ENCODE assay signal across 8 mouse cellular contexts in the genomic region with DNA sequence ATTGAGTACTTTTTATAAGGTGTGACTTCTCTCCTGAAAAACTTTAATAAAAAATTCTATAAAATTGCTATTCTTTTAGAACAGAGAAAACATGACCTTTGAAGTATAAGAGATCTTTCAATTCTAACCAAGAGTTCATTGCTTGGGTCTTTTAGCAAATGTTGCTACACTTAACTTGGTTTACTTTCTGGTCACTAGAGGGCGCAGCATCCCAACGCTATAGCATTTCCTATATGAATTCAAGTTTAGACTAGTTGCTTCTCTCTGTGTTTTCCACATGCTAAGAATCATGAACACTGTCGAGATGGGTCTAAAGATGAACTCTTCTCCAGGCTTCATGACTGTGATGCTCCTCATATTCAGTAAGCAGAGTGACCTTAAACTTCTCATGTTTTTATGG.
A peak's percentile ranks its signal among the peaks of the same experiment; 100 is the strongest.
DNase-seq lines count a peak whose midpoint lies in the region; ATAC-seq and TF ChIP-seq lines count a peak whose summit lies in the region.
"Not testable (repeated sequence)": the region's sequence is repeated elsewhere in the genome, so short reads cannot be mapped to it uniquely, and the experiment has no call there.

No protein-coding gene starts in this region.

- not testable (repeated sequence) for TF ChIP-seq POLR2A in limb, embryonic 14.5 days (IDR thresholded peaks at IDR 0.05; ENCODE audit: borderline replicate concordance, extremely low read depth, insufficient read depth, insufficient read length)

- not testable (repeated sequence) for H3K4me3 ChIP-seq in intestine, postnatal 0 days (ENCODE audit: low read depth, low read length); limb, embryonic 14.5 days (replicated peaks; ENCODE audit: low read length)

- 5% methylated on average over 3 of the region's 3 CpGs for WGBS in intestine, postnatal 0 days
- WGBS in limb, embryonic 14.5 days, result 2% methylated on average over 2 of the region's 3 CpGs

- peak; percentile 63 for TF ChIP-seq CTCF in intestine, postnatal 0 days (IDR thresholded peaks at IDR 0.05; ENCODE audit: low read depth)

- not testable (repeated sequence) for H3K36me3 ChIP-seq in intestine, postnatal 0 days (ENCODE audit: control insufficient read depth, insufficient read depth); limb, embryonic 14.5 days (ENCODE audit: control insufficient read depth, insufficient read depth, low read length)

- H3K9me3 ChIP-seq in intestine, postnatal 0 days (ENCODE audit: control insufficient read depth); limb, embryonic 14.5 days (ENCODE audit: control insufficient read depth, low read length): not testable (repeated sequence)

- not testable (repeated sequence) for H3K27me3 ChIP-seq in intestine, postnatal 0 days (replicated peaks; ENCODE audit: control insufficient read depth, insufficient read depth, low read length); limb, embryonic 14.5 days (ENCODE audit: control insufficient read depth, insufficient read depth, low read length)

- not testable (repeated sequence) for ATAC-seq in intestine, postnatal 0 days; limb, embryonic 14.5 days (ENCODE audit: low FRiP score, low read depth)
- peak; percentile 94 for ATAC-seq in megakaryocyte-erythroid progenitor cell, adult 5-6 weeks (replicated peaks; ENCODE audit: low FRiP score, low TSS enrichment, poor library complexity, severe bottlenecking)

- not testable (repeated sequence) for H3K4me2 ChIP-seq in intestine, postnatal 0 days (replicated peaks; ENCODE audit: low read depth); limb, embryonic 14.5 days (replicated peaks; ENCODE audit: low read depth, low read length, severe bottlenecking)

- not testable (repeated sequence) for H3K9ac ChIP-seq in intestine, postnatal 0 days (ENCODE audit: low read depth, low read length); limb, embryonic 14.5 days (ENCODE audit: low read depth, low read length, severe bottlenecking)

- peak; percentile 62 for DNase-seq in CD4-positive, CD25-positive, alpha-beta regulatory T cell, adult 2 months (ENCODE audit: low read depth, low spot score)
- peak; percentile 52 for DNase-seq in embryo, embryonic 11 days
- peak; percentile 4 for DNase-seq in gastrocnemius, postnatal 10 days
- DNase-seq in limb, embryonic 14.5 days (ENCODE audit: low spot score), result peak; percentile 14
- DNase-seq in right cerebral cortex, postnatal 4 days, result peak; percentile 19
- DNase-seq in thymus, postnatal 4 days, result peak; percentile 59

- not testable (repeated sequence) for H3K27ac ChIP-seq in intestine, postnatal 0 days (ENCODE audit: low read depth, low read length); limb, embryonic 14.5 days (replicated peaks; ENCODE audit: low read depth, low read length)

- H3K4me1 ChIP-seq in intestine, postnatal 0 days (replicated peaks; ENCODE audit: control insufficient read depth, insufficient read depth, low read length); limb, embryonic 14.5 days (ENCODE audit: control insufficient read depth, insufficient read depth, low read length): not testable (repeated sequence)

Comparison
In these comparisons a context has a peak if more than half of its experiments do, and no peak if none do; other contexts are left out.
1. DNase-seq: peak in every context shown above with its lines; median percentile 62 in CD4-positive, CD25-positive, alpha-beta regulatory T cell, adult 2 months; 59 in thymus, postnatal 4 days; 52 in embryo, embryonic 11 days; 19 in right cerebral cortex, postnatal 4 days; 14 in limb, embryonic 14.5 days; 4 in gastrocnemius, postnatal 10 days.